Mouse (Mus musculus) forebrain, embryonic 16.5 days (tissue): ENCODE data around the gene Ctu2. TPM values are rescaled to one million over a fixed set of nuclear protein-coding genes. Genes with fewer than 3 reads are reported as not detected.

ENCODE experiments used
- ATAC-seq: fragments of 200-750 bp; cut with Nextera tagmentation; 2 replicates; pipeline ENCODE4 v1.8.0; 2017; ENCODE audit warnings: mild to moderate bottlenecking, moderate library complexity
- H3K27ac ChIP-seq: fragments of 300-500 bp; sonication (generic); 2 replicates; pipeline ENCODE4 v1.5.1; 2014; ENCODE audit warnings: low read length, control low read depth
- H3K27me3 ChIP-seq: fragments of 300-500 bp; sonication (generic); replicated peaks from 2 replicates; pipeline ENCODE4 v1.6.1; 2014; ENCODE audit warnings: low read length; ENCODE audit not compliant: control insufficient read depth, insufficient read depth
- H3K36me3 ChIP-seq: fragments of 300-500 bp; sonication (generic); 2 replicates; pipeline ENCODE4 v1.6.1; 2014; ENCODE audit not compliant: control insufficient read depth, insufficient read depth
- H3K4me1 ChIP-seq: fragments of 300-500 bp; sonication (generic); replicated peaks from 2 replicates; pipeline ENCODE4 v1.6.1; 2014; ENCODE audit warnings: low read length; ENCODE audit not compliant: control insufficient read depth, insufficient read depth
- H3K4me2 ChIP-seq: fragments of 300-500 bp; sonication (generic); 2 replicates; pipeline ENCODE4 v1.6.1; 2014; ENCODE audit warnings: mild to moderate bottlenecking, low read length, control low read depth
- H3K4me3 ChIP-seq: fragments of 300-500 bp; sonication (generic); replicated peaks from 2 replicates; pipeline ENCODE4 v1.5.1; 2014; ENCODE audit warnings: mild to moderate bottlenecking, low read length, control low read depth
- H3K9ac ChIP-seq: fragments of 300-500 bp; sonication (generic); replicated peaks from 2 replicates; pipeline ENCODE4 v1.6.1; 2014; ENCODE audit warnings: low read depth, low read length, control low read depth
- H3K9me3 ChIP-seq: fragments of 300-500 bp; sonication (generic); 2 replicates; pipeline ENCODE4 v1.6.1; 2016; ENCODE audit warnings: low read length; ENCODE audit not compliant: control insufficient read depth
- whole genome bisulfite sequencing: fragments of 180-500 bp; shearing (Covaris S2); extraction: QIAGEN DNeasy Blood & Tissue Kit; methylation state at CpG from one replicate; pipeline ENCODE4 v1.1.7; 2014; 5-methylcytosine and 5-hydroxymethylcytosine counted together
- polyA plus RNA-seq: library from polyadenylated mRNA; unstranded; fragments of >200 nt; fragmentation: Nextera tagmentation; extraction: Ambion mirVana; gene quantifications from 2 replicates; pipeline ENCODE4 v1.2.1, GENCODE M21; 2015

Gene Ctu2
- polyA plus RNA-seq, 1 experiment from 2014 or later: 87.3 TPM

- Histone ChIP-seq H3K4me3 (no peak overlapping the region), H3K4me2 (no peak overlapping the region), H3K27me3 (no peaks in the 10 kb centered on the region), H3K27ac (no peak overlapping the region), H3K9me3 (no peaks in the 10 kb centered on the region), H3K9ac (no peak overlapping the region), H3K4me1 (peaks cover 11% of the 10 kb centered on the region), H3K36me3 (peaks cover 8% of the 10 kb centered on the region; the same call in 1 of the 2 replicates)
- 65% methylated on average over 11 of the region's 11 CpGs for WGBS
- no peak for ATAC-seq
Measured at GRCm38 (mm10) chr8:122433269-122433905, 42.6 kb upstream of the Ctu2 start.

GRCm38 (mm10) chr8:122435375-122435774 is 40.6 kb upstream of the Ctu2 start:
- H3K4me2 ChIP-seq: no peak overlapping the region
- H3K9ac ChIP-seq: no peak overlapping the region
- H3K36me3 ChIP-seq: peaks cover 8% of the 10 kb centered on the region; the same call in 1 of the 2 replicates
- no peak for ATAC-seq
- 91% methylated on average over 6 of the region's 6 CpGs for WGBS
- peaks cover 11% of the 10 kb centered on the region for H3K4me1 ChIP-seq
- H3K27ac ChIP-seq: no peak overlapping the region
- H3K9me3 ChIP-seq: no peaks in the 10 kb centered on the region
- no peak overlapping the region for H3K4me3 ChIP-seq
- no peaks in the 10 kb centered on the region for H3K27me3 ChIP-seq

GRCm38 (mm10) chr8:122436146-122436545 is 39.8 kb upstream of the Ctu2 start:
- no peak overlapping the region for H3K4me2 ChIP-seq
- H3K9ac ChIP-seq: no peak overlapping the region
- no peaks in the 10 kb centered on the region for H3K27me3 ChIP-seq
- H3K36me3 ChIP-seq: peaks cover 8% of the 10 kb centered on the region; the same call in 1 of the 2 replicates
- H3K4me3 ChIP-seq: no peak overlapping the region
- WGBS: 94% methylated on average over 9 of the region's 9 CpGs
- H3K9me3 ChIP-seq: no peaks in the 10 kb centered on the region
- H3K27ac ChIP-seq: no peak overlapping the region
- no peak for ATAC-seq
- H3K4me1 ChIP-seq: peaks cover 11% of the 10 kb centered on the region

GRCm38 (mm10) chr8:122436586-122437125 is 39.3 kb upstream of the Ctu2 start:
- peaks cover 8% of the 10 kb centered on the region; the same call in 1 of the 2 replicates for H3K36me3 ChIP-seq
- no peak overlapping the region for H3K27ac ChIP-seq
- H3K9ac ChIP-seq: no peak overlapping the region
- no peak for ATAC-seq
- no peaks in the 10 kb centered on the region for H3K9me3 ChIP-seq
- 95% methylated on average over 20 of the region's 20 CpGs for WGBS
- no peak overlapping the region for H3K4me3 ChIP-seq
- H3K27me3 ChIP-seq: no peaks in the 10 kb centered on the region
- no peak overlapping the region for H3K4me2 ChIP-seq
- peaks cover 11% of the 10 kb centered on the region for H3K4me1 ChIP-seq

GRCm38 (mm10) chr8:122437708-122438331 is 38.1 kb upstream of the Ctu2 start:
- Histone ChIP-seq H3K4me2 (no peak overlapping the region), H3K36me3 (peaks cover 8% of the 10 kb centered on the region; the same call in 1 of the 2 replicates), H3K27me3 (no peaks in the 10 kb centered on the region), H3K27ac (no peak overlapping the region), H3K9ac (no peak overlapping the region), H3K4me3 (no peak overlapping the region), H3K4me1 (peaks cover 8% of the 10 kb centered on the region), H3K9me3 (no peaks in the 10 kb centered on the region)
- WGBS: 92% methylated on average over 13 of the region's 13 CpGs
- ATAC-seq: no peak

GRCm38 (mm10) chr8:122439336-122439735 is 36.6 kb upstream of the Ctu2 start:
- Histone ChIP-seq H3K4me2 (no peak overlapping the region), H3K36me3 (peaks cover 8% of the 10 kb centered on the region; the same call in 1 of the 2 replicates), H3K27ac (no peak overlapping the region), H3K9ac (no peak overlapping the region), H3K9me3 (no peaks in the 10 kb centered on the region), H3K4me1 (peaks cover 7% of the 10 kb centered on the region), H3K27me3 (no peaks in the 10 kb centered on the region), H3K4me3 (no peak overlapping the region)
- WGBS: 92% methylated on average over 16 of the region's 16 CpGs
- no peak for ATAC-seq

- no peaks in the 10 kb centered on the region for H3K9me3 ChIP-seq
Measured at GRCm38 (mm10) chr8:122441326-122441725, 34.6 kb upstream of the Ctu2 start.

GRCm38 (mm10) chr8:122442356-122442755 is 33.6 kb upstream of the Ctu2 start:
- peak overlapping the region; percentile 66; the same call in 1 of the 2 replicates for H3K27ac ChIP-seq
- no peak for ATAC-seq
- no peaks in the 10 kb centered on the region for H3K27me3 ChIP-seq
- WGBS: 15% methylated on average over 7 of the region's 7 CpGs
- peaks cover 24% of the 10 kb centered on the region for H3K4me1 ChIP-seq
- H3K4me2 ChIP-seq: peak overlapping the region; percentile 94
- H3K36me3 ChIP-seq: no peaks in the 10 kb centered on the region
- peak overlapping the region; percentile 81 for H3K9ac ChIP-seq
- no peaks in the 10 kb centered on the region for H3K9me3 ChIP-seq
- peak overlapping the region; percentile 77 for H3K4me3 ChIP-seq

More at GRCm38 (mm10) chr8:122441326-122441725, 34.6 kb upstream of the Ctu2 start:
- Histone ChIP-seq H3K4me3 (no peak overlapping the region), H3K9ac (no peak overlapping the region), H3K27me3 (no peaks in the 10 kb centered on the region), H3K4me1 (peaks cover 24% of the 10 kb centered on the region), H3K4me2 (no peak overlapping the region), H3K36me3 (peaks cover 3% of the 10 kb centered on the region; the same call in 1 of the 2 replicates), H3K27ac (no peak overlapping the region)
- WGBS: 100% methylated on average over 1 of the region's 1 CpGs
- ATAC-seq: no peak

- Histone ChIP-seq H3K27ac (peak overlapping the region; percentile 66), H3K36me3 (no peaks in the 10 kb centered on the region), H3K4me3 (peak overlapping the region; percentile 77), H3K4me2 (peak overlapping the region; percentile 94), H3K9ac (peak overlapping the region; percentile 81), H3K4me1 (peaks cover 24% of the 10 kb centered on the region), H3K27me3 (no peaks in the 10 kb centered on the region), H3K9me3 (no peaks in the 10 kb centered on the region)
- peak; percentile 0 for ATAC-seq
- 1% methylated on average over 12 of the region's 12 CpGs for WGBS
Measured at GRCm38 (mm10) chr8:122442781-122443180, 33.2 kb upstream of the Ctu2 start.
